Mouse (Mus musculus): ENCODE data around the gene Bclaf3. TPM values are rescaled to one million over a fixed set of nuclear protein-coding genes. Genes with fewer than 3 reads are reported as not detected.
"Not testable (repeated sequence)": the region's sequence is repeated elsewhere in the genome, so short reads cannot be mapped to it uniquely, and the experiment has no call there.

Gene Bclaf3
- polyA plus RNA-seq, 1 experiment: 3.4 TPM

DNA sequence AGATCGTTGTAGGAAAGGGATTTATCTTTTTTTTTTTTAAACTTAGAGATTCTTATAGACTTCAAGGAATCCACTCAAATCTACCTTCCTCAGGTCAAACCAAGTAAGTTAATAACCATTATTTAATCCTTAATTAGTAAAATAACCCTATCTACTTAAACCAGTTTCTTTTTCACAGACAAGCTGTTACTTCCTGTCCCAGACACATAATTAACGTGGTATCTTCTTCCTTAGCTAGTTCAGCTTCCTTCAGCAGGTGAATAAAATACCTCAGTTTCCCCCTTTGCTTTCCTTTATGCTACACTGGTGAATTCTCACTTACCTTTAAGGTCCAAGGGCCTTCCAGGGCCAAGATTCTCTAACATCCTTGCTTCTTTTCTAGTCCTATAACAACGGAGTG lies 4.7 kb upstream of the Bclaf3 start:
- DNase-seq: no peak
- 60% methylated on average over 3 of the region's 3 CpGs for WGBS
- TF ChIP-seq POLR2A (IDR thresholded peaks at IDR 0.05; ENCODE audit: borderline replicate concordance, extremely low read depth, low read depth, low read length) (no peak), CTCF (IDR thresholded peaks at IDR 0.05; ENCODE audit: insufficient read depth, low read length) (no peak)
- Histone ChIP-seq H3K4me1 (ENCODE audit: control insufficient read depth, insufficient read depth, low read length) (no peaks in the 10 kb centered on the region), H3K4me3 (replicated peaks; ENCODE audit: extremely low read depth, low read depth, low read length) (no peak overlapping the region)

DNA sequence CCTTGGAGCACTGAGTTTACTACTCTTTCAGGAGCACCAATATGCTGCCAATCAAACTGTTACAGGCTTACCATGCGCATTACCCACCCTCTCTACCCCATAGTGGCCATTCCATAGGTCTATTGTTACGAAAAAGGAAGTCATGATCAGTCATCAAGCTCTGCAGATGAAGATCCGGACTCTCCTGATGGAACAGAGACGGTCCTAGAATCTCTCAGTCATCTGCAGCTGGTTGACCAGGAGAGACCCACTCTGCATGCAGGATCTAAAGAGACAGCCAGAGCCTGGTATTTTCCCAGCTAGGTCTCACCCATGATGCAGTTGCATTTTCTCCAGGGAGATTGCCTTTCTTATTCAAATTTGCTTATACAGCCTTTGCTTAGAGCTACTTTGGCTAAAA lies 3.8 kb upstream of the Bclaf3 start:
- H3K4me3 ChIP-seq (replicated peaks; ENCODE audit: extremely low read depth, low read depth, low read length): no peak overlapping the region
- no peak for DNase-seq
- WGBS: 69% methylated on average over 4 of the region's 4 CpGs
- no peak for TF ChIP-seq POLR2A (IDR thresholded peaks at IDR 0.05; ENCODE audit: borderline replicate concordance, extremely low read depth, low read depth, low read length)
- no peak for TF ChIP-seq CTCF (IDR thresholded peaks at IDR 0.05; ENCODE audit: insufficient read depth, low read length)
- no peaks in the 10 kb centered on the region for H3K4me1 ChIP-seq (ENCODE audit: control insufficient read depth, insufficient read depth, low read length)

DNA sequence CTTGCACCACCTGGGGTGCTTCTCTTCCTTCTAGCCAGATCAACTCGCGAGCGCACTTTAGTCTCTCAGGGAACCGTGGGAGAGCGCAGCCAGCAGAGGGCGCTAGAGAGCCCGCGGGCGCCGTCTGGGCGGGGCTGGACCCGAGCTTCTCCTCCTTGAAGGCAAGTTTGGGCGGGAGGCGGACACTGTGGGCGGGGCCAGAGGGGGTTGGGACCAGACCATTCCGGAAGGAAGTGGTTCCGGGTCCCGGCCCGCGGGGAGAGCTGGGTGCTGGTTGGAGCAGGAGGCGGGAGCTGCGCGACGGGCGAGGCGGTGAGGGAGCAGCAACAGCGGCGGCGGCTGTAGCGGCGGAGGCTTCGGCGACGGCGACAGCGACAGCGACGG lies 5.9 kb downstream of the Bclaf3 start:
- TF ChIP-seq CTCF (IDR thresholded peaks at IDR 0.05; ENCODE audit: insufficient read depth, low read length): peak; percentile 49
- peak; percentile 62; the same call in 1 of the 2 replicates for TF ChIP-seq POLR2A (IDR thresholded peaks at IDR 0.05; ENCODE audit: borderline replicate concordance, extremely low read depth, low read depth, low read length)
- 32% methylated on average over 38 of the region's 38 CpGs for WGBS
- H3K4me1 ChIP-seq (ENCODE audit: control insufficient read depth, insufficient read depth, low read length): no peaks in the 10 kb centered on the region
- H3K4me3 ChIP-seq (replicated peaks; ENCODE audit: extremely low read depth, low read depth, low read length): peak overlapping the region; percentile 83
- DNase-seq: peak; percentile 89

DNA sequence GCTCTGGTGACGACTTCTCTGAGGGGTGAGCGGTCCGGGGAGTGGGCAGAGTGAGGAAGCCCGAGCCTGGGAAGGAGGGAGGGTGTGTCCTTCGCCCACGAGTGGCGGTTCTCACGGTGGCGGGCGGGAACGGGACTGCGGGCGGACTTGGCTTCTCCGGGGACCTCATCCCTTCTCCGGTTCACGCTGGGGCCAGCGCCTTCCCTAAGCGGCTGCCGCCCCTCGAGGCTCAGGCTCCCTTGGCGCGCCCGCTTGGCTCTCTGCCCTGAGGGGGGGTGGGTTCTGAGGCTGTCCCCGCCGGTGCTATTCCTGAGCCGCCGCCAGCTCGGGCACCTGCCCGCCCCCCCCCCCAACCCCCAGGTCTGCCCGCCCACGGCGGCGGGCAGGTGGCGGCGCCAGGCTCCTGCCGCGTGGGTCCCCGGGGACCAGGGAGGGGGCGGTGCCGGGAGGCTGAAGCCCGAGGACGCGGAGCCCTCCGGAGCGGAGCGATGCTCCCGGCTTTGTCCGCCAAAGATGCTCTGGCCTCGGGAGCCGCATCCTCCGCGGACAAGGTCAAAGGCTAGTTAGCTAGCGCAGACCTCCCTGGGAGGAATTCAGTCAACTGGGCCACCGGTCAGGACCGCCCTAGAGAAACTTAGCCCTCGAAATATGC lies 6.4 kb downstream of the Bclaf3 start:
- TF ChIP-seq POLR2A (IDR thresholded peaks at IDR 0.05; ENCODE audit: borderline replicate concordance, extremely low read depth, low read depth, low read length) (no peak), CTCF (IDR thresholded peaks at IDR 0.05; ENCODE audit: insufficient read depth, low read length) (no peak)
- Histone ChIP-seq H3K4me3 (replicated peaks; ENCODE audit: extremely low read depth, low read depth, low read length) (peak overlapping the region; percentile 83), H3K4me1 (ENCODE audit: control insufficient read depth, insufficient read depth, low read length) (no peaks in the 10 kb centered on the region)
- 23% methylated on average over 56 of the region's 56 CpGs for WGBS
- DNase-seq: no peak

DNA sequence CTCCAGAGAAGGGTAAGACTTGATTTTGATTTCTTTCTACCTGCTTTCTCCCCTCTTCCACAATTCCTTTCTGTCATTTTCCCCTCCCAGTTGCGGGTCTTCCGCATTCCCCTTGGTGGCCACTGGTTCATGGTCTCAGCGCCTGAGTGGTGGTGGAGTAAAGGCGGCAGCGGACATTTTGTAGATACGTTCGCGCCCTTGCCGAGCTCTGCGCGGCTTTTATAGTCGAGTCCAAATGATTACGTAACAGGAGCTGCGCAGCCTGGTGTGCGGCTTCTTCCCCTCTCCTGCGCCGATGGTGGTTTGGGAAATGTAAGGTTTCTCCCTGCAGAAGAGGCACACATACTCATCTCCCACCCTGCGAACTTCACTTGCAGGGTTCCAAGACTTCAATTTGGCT lies 15.4 kb downstream of the Bclaf3 start:
- TF ChIP-seq POLR2A (IDR thresholded peaks at IDR 0.05; ENCODE audit: borderline replicate concordance, extremely low read depth, low read depth, low read length) (no peak), CTCF (IDR thresholded peaks at IDR 0.05; ENCODE audit: insufficient read depth, low read length) (no peak)
- DNase-seq: no peak
- H3K4me3 ChIP-seq (replicated peaks; ENCODE audit: extremely low read depth, low read depth, low read length): no peak overlapping the region
- no peaks in the 10 kb centered on the region for H3K4me1 ChIP-seq (ENCODE audit: control insufficient read depth, insufficient read depth, low read length)
- WGBS: 76% methylated on average over 18 of the region's 18 CpGs

DNA sequence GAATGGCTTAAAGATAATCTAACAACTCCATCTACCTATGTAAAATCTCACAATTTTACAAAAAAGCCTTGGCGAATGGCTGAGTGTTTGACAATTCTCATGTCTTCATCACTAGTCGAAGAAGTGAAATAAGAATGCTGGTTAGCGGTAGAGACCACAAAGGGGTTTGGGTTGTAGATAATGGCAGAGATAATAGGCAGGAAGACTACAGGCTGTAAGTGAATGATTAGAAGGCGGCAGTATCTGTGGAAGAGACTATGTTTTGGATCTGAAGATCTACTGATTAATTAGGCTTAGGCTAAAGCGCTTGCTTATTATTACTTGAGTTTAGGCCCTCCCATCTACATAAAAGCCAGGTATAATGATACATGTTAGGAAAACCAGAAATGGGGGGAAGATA lies 20.6 kb downstream of the Bclaf3 start:
- no peak overlapping the region for H3K4me3 ChIP-seq (replicated peaks; ENCODE audit: extremely low read depth, low read depth, low read length)
- no peaks in the 10 kb centered on the region for H3K4me1 ChIP-seq (ENCODE audit: control insufficient read depth, insufficient read depth, low read length)

DNA sequence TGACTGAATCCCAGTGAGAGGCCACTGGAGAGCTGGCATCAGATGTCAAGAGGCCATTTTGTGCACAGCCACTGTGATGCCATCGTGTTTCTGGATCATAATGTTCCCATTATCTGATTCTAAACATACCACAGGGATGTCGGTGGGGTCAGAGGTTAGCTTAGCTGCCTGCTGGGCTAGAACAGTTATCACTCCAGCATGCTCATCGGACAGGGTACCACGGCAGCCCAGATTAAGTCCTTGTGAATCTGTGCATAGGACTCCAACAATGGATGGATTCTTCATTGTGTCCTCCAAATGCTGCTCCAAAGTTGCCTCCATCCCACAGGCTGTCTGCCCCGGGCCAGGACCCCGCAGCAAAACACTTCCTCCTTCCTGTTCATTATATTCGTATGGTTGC lies 58.2 kb downstream of the Bclaf3 start:
- WGBS: 83% methylated on average over 7 of the region's 7 CpGs

More for the DNA sequence above, 20.6 kb downstream of the Bclaf3 start:
- TF ChIP-seq POLR2A (IDR thresholded peaks at IDR 0.05; ENCODE audit: borderline replicate concordance, extremely low read depth, low read depth, low read length) (no peak), CTCF (IDR thresholded peaks at IDR 0.05; ENCODE audit: insufficient read depth, low read length) (no peak)
- DNase-seq: no peak
- 88% methylated on average over 5 of the region's 5 CpGs for WGBS

DNA sequence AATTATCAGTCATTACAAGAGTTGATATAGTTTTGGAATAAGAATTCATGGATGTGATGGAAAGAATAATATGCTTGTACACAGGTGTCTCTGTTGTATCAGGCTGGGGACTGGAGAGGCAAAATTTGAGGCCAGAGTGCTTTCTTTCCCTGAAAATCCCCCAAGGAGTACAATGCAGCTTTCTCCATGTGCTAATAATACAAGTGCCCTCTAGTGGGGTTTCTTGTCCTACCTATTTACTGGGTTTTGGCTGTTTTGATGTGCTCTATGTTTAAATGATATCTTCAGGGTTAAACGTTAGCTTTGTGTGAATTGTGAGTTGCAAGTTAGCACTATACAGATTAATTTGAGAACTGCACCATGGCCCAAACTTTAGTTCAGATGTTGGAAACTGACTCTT lies 65.1 kb downstream of the Bclaf3 start:
- TF ChIP-seq CTCF (IDR thresholded peaks at IDR 0.05; ENCODE audit: insufficient read depth, low read length): no peak
- no peak for TF ChIP-seq POLR2A (IDR thresholded peaks at IDR 0.05; ENCODE audit: borderline replicate concordance, extremely low read depth, low read depth, low read length)
- no peak for DNase-seq
- Histone ChIP-seq H3K4me1 (ENCODE audit: control insufficient read depth, insufficient read depth, low read length) (no peaks in the 10 kb centered on the region), H3K4me3 (replicated peaks; ENCODE audit: extremely low read depth, low read depth, low read length) (no peak overlapping the region)
- 61% methylated on average over 1 of the region's 1 CpGs for WGBS

More for the DNA sequence above, 58.2 kb downstream of the Bclaf3 start:
- DNase-seq; H3K4me1 ChIP-seq (ENCODE audit: control insufficient read depth, insufficient read depth, low read length); H3K4me3 ChIP-seq (replicated peaks; ENCODE audit: extremely low read depth, low read depth, low read length): not testable (repeated sequence)

DNA sequence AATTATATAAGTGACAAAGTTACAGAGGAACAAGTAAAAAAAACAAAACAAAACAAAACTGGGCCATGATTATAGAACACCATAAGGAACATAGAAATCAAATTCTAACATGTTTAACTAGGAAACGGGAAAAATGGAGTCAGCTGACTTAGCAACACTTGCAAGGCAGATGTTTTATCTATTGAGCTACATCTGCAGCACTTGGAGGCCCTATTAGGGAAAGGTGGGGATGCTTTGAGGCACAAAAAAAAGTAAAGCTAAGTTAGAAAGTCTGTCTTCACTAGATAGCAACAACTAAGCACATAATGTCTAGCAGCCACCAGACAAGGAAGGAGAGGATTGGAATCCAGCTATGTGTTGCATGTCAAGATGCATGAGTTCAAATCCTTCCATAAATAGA lies 71.0 kb downstream of the Bclaf3 start:
- no peak overlapping the region for H3K4me3 ChIP-seq (replicated peaks; ENCODE audit: extremely low read depth, low read depth, low read length)
- no peaks in the 10 kb centered on the region for H3K4me1 ChIP-seq (ENCODE audit: control insufficient read depth, insufficient read depth, low read length)
- no peak for DNase-seq
- TF ChIP-seq CTCF (IDR thresholded peaks at IDR 0.05; ENCODE audit: insufficient read depth, low read length) (no peak), POLR2A (IDR thresholded peaks at IDR 0.05; ENCODE audit: borderline replicate concordance, extremely low read depth, low read depth, low read length) (no peak)
- WGBS: 52% methylated on average over 1 of the region's 1 CpGs

DNA sequence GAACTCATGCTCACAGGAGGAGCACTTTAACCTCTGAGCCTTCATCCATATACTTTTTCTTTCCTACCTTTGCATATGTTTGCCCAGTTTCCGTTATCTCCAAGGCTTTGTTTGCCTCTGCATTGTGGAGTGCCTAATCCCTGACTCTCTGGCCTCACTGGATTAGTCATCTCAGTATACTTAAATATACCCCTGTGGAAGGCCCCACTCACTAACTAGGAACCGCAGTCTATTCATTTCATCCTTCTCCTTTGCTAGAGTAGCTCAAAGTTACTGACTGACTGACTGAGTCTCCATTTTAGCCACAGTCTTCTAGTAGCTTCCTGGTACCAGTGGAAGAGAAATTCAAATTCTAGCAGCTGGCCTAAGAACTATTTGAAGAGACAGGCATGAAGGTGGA lies 78.3 kb downstream of the Bclaf3 start:
- Histone ChIP-seq H3K4me3 (replicated peaks; ENCODE audit: extremely low read depth, low read depth, low read length) (no peak overlapping the region), H3K4me1 (ENCODE audit: control insufficient read depth, insufficient read depth, low read length) (no peaks in the 10 kb centered on the region)
- 70% methylated on average over 2 of the region's 2 CpGs for WGBS
- no peak for TF ChIP-seq CTCF (IDR thresholded peaks at IDR 0.05; ENCODE audit: insufficient read depth, low read length)
- TF ChIP-seq POLR2A (IDR thresholded peaks at IDR 0.05; ENCODE audit: borderline replicate concordance, extremely low read depth, low read depth, low read length): no peak
- no peak for DNase-seq

Measured in lung, adult 2 months (tissue).